Mouse (Mus musculus) liver, embryonic 15.5 days (tissue): ENCODE measurements around the gene Asna1. TPM values are rescaled to one million over a fixed set of nuclear protein-coding genes. Genes with fewer than 3 reads are reported as not detected.

Experiments
- ATAC-seq: fragments of 200-750 bp; cut with Nextera tagmentation; 2 replicates; pipeline ENCODE4 v1.8.0; 2017; ENCODE audit warnings: moderate number of reproducible peaks, mild to moderate bottlenecking, moderate library complexity; ENCODE audit not compliant: insufficient read depth
- H3K27ac ChIP-seq: fragments of 300-500 bp; sonication (generic); replicated peaks from 2 replicates; pipeline ENCODE4 v1.5.1; 2015; ENCODE audit warnings: mild to moderate bottlenecking, inconsistent platforms
- H3K27me3 ChIP-seq: fragments of 300-500 bp; sonication (generic); 2 replicates; pipeline ENCODE4 v1.6.1; 2015; ENCODE audit warnings: mild to moderate bottlenecking, inconsistent platforms
- H3K36me3 ChIP-seq: fragments of 300-500 bp; sonication (generic); replicated peaks from 2 replicates; pipeline ENCODE4 v1.6.1; 2015; ENCODE audit warnings: moderate library complexity, mild to moderate bottlenecking, inconsistent platforms
- H3K4me1 ChIP-seq: fragments of 300-500 bp; sonication (generic); replicated peaks from 2 replicates; pipeline ENCODE4 v1.6.1; 2015; ENCODE audit warnings: inconsistent platforms
- H3K4me2 ChIP-seq: fragments of 300-500 bp; sonication (generic); 2 replicates; pipeline ENCODE4 v1.6.1; 2015; ENCODE audit warnings: moderate library complexity, mild to moderate bottlenecking, inconsistent platforms
- H3K4me3 ChIP-seq: fragments of 300-500 bp; sonication (generic); replicated peaks from 2 replicates; pipeline ENCODE4 v1.5.1; 2015; ENCODE audit warnings: mild to moderate bottlenecking, inconsistent platforms
- H3K9ac ChIP-seq: fragments of 300-500 bp; sonication (generic); 2 replicates; pipeline ENCODE4 v1.6.1; 2015; ENCODE audit warnings: moderate library complexity, mild to moderate bottlenecking, inconsistent platforms
- H3K9me3 ChIP-seq: fragments of 300-500 bp; sonication (generic); replicated peaks from 2 replicates; pipeline ENCODE4 v1.6.1; 2016; ENCODE audit warnings: inconsistent platforms
- WGBS: fragments of 180-500 bp; shearing (Covaris S2); methylation state at CpG from one replicate; pipeline ENCODE4 v1.1.7; 2015; ENCODE audit warnings: mixed read lengths; ENCODE audit not compliant: insufficient replicate concordance; 5-methylcytosine and 5-hydroxymethylcytosine counted together
- polyA plus RNA-seq: library from polyadenylated mRNA; unstranded; fragments of >200 nt; fragmentation: Nextera tagmentation; extraction: Ambion mirVana; gene quantifications from 2 replicates; pipeline ENCODE4 v1.2.1, GENCODE M21; 2015

Asna1 gene
- polyA plus RNA-seq, result 59.7 and 59.9 TPM in 2 replicates

DNA sequence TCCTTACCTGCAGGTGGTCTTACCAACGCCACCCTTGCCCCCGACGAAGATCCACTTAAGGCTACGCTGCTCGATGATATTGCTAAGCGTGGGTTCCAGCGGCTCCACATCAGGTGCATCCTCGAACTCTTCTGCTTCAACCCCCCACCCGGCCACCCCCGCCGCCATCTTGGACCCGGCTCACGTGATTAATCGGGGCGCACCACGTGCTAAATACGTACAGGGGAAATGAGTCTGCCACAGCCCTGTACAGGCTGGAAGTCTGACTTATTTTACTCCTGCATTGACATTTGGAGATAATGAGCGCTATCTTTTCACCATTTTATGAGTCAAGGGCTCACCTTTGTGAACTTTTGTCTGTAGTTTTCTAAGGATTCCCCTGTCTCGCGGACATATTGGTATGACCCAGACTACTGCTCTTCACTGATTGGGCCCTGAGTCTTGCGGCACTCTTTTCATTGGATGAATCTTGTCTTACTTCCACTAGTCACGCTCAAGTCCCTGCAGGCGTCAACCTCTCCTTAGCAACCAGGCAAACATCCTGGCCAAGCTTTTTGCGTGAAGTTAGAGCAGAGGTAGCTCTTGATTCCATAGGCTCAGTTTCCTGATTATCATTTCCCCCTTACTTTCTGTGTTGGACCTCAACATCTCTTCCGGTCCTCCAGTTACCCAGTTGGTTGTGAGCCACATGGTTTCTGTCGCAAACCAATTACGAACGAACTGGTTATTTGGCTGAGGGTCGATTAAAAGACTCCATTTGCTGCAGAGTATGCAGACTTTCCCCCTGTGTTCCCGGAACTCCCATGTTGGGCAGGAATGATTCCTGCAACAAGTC, at the start of gene Asna1:
TSS of gene Asna1 (minus strand) at position 184 of the 835 bp plus-strand sequence.
- Histone ChIP-seq H3K36me3 (peaks cover 58% of the 10 kb centered on the region), H3K4me2 (peak within 1 kb of the TSS; percentile 91), H3K4me1 (peaks cover 52% of the 10 kb centered on the region), H3K9ac (peak within 1 kb of the TSS; percentile 75), H3K4me3 (peak within 1 kb of the TSS; percentile 86), H3K9me3 (no peaks in the 10 kb centered on the region), H3K27me3 (no peaks in the 10 kb centered on the region), H3K27ac (peak within 1 kb of the TSS; percentile 94)
- ATAC-seq, result peak; percentile 79
- WGBS, result 2% methylated on average over 30 of the region's 30 CpGs

DNA sequence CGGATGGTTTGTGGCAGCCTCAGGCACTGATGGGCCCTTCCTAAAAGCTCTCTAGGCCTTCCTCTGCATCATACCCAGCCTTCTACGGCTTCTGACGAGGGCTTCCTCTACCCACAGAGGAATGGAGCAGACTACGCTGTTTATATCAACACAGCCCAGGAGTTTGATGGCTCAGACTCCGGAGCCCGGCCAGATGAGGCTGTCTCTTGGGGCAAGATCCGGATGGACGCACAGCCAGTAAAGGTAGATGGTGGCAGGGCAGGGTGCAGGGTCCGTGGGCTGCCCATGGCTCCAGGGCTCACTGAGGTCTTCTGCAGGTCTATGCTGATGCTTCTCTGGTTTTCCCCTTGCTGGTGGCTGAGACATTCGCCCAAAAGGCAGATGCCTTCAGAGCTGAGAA, 49.5 kb upstream of the Asna1 start:
- no peak overlapping the region for H3K4me3 ChIP-seq
- peaks cover 85% of the 10 kb centered on the region for H3K4me1 ChIP-seq
- H3K4me2 ChIP-seq, result no peak overlapping the region
- H3K27me3 ChIP-seq, result no peaks in the 10 kb centered on the region
- peak overlapping the region; percentile 73; the same call in 1 of the 2 replicates for H3K27ac ChIP-seq
- ATAC-seq, result no peak
- peaks cover 55% of the 10 kb centered on the region for H3K36me3 ChIP-seq
- no peak overlapping the region for H3K9ac ChIP-seq
- 79% methylated on average over 10 of the region's 10 CpGs for WGBS
- no peaks in the 10 kb centered on the region for H3K9me3 ChIP-seq

DNA sequence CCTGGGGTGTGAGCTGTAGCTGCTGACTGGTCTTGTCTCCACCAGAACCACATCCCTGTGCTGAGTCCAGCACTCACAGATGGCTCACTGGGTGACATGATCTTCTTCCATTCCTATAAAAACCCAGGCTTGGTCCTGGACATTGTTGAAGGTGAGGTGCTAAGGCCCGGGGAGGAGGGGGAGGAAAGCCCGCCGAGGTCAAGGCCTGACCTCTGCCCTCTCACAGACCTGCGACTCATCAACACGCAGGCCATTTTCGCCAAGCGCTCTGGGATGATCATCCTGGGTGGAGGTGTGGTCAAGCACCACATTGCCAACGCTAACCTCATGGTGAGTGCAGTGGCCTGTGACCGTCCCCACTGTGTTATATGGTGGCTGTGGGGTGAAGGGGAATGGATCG, 49.1 kb upstream of the Asna1 start:
- Histone ChIP-seq H3K36me3 (peaks cover 55% of the 10 kb centered on the region), H3K27me3 (no peaks in the 10 kb centered on the region), H3K27ac (0 out of 2 replicates have a peak overlapping the region, but pooled peaks have one; percentile 73), H3K4me1 (peaks cover 83% of the 10 kb centered on the region), H3K4me2 (no peak overlapping the region), H3K9ac (no peak overlapping the region), H3K9me3 (no peaks in the 10 kb centered on the region), H3K4me3 (no peak overlapping the region)
- 79% methylated on average over 10 of the region's 10 CpGs for WGBS
- ATAC-seq, result no peak

DNA sequence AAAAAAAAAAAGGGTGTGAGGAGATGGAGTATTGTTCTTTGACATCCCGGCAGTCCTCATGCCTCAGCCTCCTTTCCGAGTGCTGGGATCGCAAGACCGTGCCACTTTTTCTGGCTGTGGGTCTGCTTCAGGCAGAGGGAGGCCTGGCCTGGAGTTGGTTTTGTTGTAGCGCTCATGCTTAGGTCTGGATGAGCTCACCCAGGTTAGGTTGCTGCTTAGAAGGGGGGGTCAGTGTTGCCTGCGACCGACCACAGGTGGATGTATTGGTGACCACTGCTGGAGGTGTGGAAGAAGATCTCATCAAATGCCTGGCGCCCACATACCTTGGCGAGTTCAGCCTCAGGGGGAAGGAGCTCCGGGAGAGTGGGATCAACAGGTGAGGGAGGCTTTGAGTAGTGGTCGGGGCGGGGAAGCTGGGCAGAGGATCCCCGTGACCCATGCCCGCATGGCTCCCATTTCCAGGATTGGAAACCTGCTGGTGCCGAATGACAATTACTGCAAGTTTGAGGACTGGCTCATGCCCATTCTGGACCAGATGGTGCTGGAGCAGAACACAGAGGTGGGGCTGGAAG, 48.0 kb upstream of the Asna1 start:
- Histone ChIP-seq H3K27ac (no peak overlapping the region), H3K36me3 (peaks cover 47% of the 10 kb centered on the region), H3K4me3 (no peak overlapping the region), H3K9ac (no peak overlapping the region), H3K4me2 (peak overlapping the region; percentile 82), H3K27me3 (no peaks in the 10 kb centered on the region), H3K4me1 (peaks cover 74% of the 10 kb centered on the region), H3K9me3 (no peaks in the 10 kb centered on the region)
- ATAC-seq, result no peak
- WGBS, result 84% methylated on average over 15 of the region's 15 CpGs

DNA sequence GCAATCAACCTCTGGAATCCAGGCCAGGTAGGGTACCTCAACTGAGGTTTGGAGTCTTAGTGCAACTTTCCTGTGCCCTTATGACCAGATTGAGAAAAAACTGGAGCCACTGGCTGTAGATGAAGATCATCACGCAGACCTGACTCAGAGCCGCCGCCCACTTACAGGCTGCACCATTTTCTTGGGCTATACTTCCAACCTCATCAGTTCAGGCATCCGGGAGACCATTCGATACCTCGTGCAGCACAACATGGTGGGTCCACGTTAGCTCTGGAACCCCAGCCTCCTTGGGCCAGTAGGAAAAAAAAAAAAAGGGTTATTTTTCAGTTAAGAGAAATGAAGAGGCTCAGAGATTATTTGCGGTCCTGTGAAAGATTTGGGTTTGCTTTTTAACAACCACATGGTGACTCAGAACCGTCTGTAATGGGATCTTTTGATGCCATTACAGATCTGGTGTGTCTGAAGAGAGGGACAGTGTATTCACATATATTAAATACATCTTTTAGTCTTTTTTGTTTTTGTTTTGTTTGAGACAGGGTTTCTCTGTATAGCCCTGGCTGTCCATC, 47.4 kb upstream of the Asna1 start:
- Histone ChIP-seq H3K27me3 (no peaks in the 10 kb centered on the region), H3K9ac (peak overlapping the region; percentile 88), H3K36me3 (peaks cover 42% of the 10 kb centered on the region), H3K4me1 (peaks cover 70% of the 10 kb centered on the region), H3K4me3 (peak overlapping the region; percentile 97), H3K9me3 (no peaks in the 10 kb centered on the region), H3K4me2 (peak overlapping the region; percentile 82), H3K27ac (peak overlapping the region; percentile 94)
- ATAC-seq, result no peak
- 31% methylated on average over 9 of the region's 9 CpGs for WGBS

DNA sequence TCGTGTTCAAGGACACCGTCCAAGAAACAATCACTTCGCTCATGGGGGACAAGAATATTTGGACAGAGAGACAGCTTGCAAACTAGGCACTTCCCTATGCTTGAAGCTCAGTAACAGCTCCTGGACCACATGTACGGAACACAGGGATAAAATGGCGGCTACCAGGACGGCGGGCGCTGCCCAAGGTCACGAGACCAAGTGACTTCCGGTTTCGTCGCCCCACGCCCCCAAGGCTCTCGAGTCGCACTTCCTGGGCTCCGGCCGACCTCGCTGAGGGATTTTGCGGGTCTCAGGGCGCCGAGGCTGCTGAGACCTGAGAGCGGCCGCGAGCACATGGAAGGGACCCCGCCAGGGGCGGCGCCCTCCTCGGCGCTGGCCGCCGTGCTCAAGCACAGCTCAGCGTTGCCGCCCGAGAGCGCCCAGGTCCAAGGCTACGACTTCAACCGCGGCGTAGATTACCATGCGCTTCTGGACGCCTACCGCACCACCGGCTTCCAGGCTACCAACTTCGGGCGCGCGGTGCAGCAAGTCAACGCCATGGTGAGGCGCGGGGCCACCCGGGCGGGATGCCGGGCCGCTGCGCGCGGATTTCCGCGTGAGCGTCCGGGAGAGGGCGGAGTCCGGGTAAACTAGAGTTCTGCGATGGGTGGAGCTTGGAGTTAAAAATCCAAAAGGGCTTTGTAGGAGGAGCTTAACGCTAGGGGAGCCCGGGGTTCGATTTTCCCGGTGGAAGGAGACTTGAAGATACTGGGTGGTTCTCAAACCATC, 46.6 kb upstream of the Asna1 start, which contains the start of gene Dhps:
TSS of gene Dhps (plus strand) at position 244 of the 768 bp plus-strand sequence.
- under 1% methylated on average over 68 of the region's 68 CpGs for WGBS
- no peaks in the 10 kb centered on the region for H3K9me3 ChIP-seq

DNA sequence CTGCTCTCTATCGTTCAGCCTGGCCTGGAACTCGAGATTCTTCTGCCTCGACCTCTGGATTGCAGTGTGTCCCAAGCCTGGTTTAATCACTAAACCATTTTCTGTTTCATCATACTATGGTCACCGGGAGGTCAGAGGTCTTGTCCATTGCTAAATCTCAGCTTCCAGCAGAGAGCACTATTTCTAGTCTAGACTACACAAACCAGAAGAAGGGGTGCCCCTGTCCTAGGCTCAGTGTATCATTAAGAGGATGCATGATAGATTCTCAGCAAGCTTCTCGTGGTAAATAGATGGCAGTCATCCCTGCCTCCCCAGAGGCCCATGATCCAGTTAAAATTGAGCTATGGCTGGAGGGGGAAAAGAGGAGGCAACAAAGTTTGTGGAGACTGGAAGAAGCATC, 46.0 kb upstream of the Asna1 start:
- peak overlapping the region; percentile 88; the same call in 1 of the 2 replicates for H3K9ac ChIP-seq
- 54% methylated on average over 5 of the region's 5 CpGs for WGBS
- peak; percentile 29 for ATAC-seq
- H3K36me3 ChIP-seq, result peaks cover 31% of the 10 kb centered on the region
- no peaks in the 10 kb centered on the region for H3K27me3 ChIP-seq
- peak overlapping the region; percentile 82 for H3K4me2 ChIP-seq
- peak overlapping the region; percentile 97 for H3K4me3 ChIP-seq
- H3K27ac ChIP-seq, result peak overlapping the region; percentile 94
- peaks cover 62% of the 10 kb centered on the region for H3K4me1 ChIP-seq
- no peaks in the 10 kb centered on the region for H3K9me3 ChIP-seq

More for the DNA sequence above, 46.6 kb upstream of the Asna1 start, which contains the start of gene Dhps:
- peak; percentile 81 for ATAC-seq
- peaks cover 37% of the 10 kb centered on the region for H3K36me3 ChIP-seq
- peak within 1 kb of the TSS; percentile 94 for H3K27ac ChIP-seq
- peak within 1 kb of the TSS; percentile 88 for H3K9ac ChIP-seq
- peak within 1 kb of the TSS; percentile 97 for H3K4me3 ChIP-seq
- H3K27me3 ChIP-seq, result no peaks in the 10 kb centered on the region
- peak within 1 kb of the TSS; percentile 82 for H3K4me2 ChIP-seq
- peaks cover 62% of the 10 kb centered on the region for H3K4me1 ChIP-seq

DNA sequence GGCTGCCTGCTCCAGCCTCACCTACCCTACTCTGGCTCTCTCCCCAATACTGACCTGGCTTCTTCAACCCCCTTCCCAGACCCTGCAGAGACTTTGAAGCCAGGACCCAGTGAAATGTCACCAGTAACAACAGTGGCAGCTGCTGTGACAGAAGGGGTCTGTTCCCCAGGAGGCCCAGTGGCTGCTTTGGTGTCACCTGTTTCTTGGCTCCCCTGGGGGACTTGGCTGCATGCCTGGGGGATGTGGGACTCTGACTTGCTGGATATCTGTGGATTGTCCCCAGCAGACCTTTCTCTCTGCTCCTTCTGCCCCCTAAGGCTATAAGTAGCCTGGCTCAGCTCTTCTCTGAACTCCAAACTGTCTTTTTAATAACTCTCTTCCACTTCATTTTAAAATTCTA, 42.9 kb upstream of the Asna1 start, which contains the start of gene Gm5741:
TSS of gene Gm5741 (minus strand) at position 1 of the 400 bp plus-strand sequence.
- H3K9me3 ChIP-seq, result no peaks in the 10 kb centered on the region
- no peak for ATAC-seq
- H3K27me3 ChIP-seq, result no peaks in the 10 kb centered on the region
- 0 out of 2 replicates have a peak, but pooled peaks cover under 1% of the 10 kb centered on the region for H3K36me3 ChIP-seq
- H3K4me3 ChIP-seq, result no peak within 1 kb of the TSS
- peaks cover 49% of the 10 kb centered on the region for H3K4me1 ChIP-seq
- H3K27ac ChIP-seq, result no peak within 1 kb of the TSS
- H3K9ac ChIP-seq, result no peak within 1 kb of the TSS
- no peak within 1 kb of the TSS for H3K4me2 ChIP-seq

DNA sequence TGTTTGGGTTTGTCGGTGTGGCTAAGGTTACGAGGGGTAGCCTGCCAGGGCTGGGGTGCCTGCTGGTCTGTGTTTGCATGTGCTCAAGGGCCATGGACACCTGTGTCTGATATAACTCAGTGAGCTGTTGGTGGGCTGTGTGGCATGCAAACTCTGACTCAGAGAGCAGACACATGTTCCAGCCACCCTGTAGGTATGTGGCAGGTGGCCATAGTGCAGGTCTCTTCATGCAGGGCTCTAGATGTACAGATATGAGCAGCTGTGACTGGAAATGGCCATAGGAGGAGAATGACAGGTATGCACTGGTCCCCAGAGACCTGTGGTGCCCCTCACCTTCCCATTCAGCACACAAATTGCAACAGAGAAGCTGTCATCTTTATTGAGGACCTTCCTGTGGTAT, 42.1 kb upstream of the Asna1 start:
- H3K36me3 ChIP-seq, result no peaks in the 10 kb centered on the region
- no peaks in the 10 kb centered on the region for H3K27me3 ChIP-seq
- 86% methylated on average over 2 of the region's 2 CpGs for WGBS
- no peak overlapping the region for H3K27ac ChIP-seq
- H3K4me2 ChIP-seq, result no peak overlapping the region
- no peak overlapping the region for H3K9ac ChIP-seq
- H3K9me3 ChIP-seq, result no peaks in the 10 kb centered on the region
- peaks cover 41% of the 10 kb centered on the region for H3K4me1 ChIP-seq
- ATAC-seq, result no peak
- no peak overlapping the region for H3K4me3 ChIP-seq

DNA sequence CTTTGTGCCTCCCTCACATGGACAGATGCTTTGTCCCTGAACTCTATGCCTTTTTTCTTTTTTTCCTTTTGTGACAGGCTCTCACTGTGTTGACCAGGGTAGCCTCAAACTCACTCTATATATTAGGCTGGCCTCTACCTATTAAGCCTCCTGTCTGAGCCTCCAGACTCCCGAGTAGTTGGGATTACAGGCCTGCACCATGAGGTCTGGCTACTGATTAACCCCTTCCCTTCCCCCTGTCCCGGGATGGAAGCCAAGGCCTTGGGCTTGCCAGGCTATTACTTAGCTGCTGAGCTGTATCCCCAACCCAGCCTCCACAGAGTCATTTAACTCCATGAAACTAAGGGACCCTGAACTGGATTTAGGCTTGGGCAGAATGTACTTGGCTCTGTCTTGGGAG, 40.1 kb upstream of the Asna1 start:
- no peak overlapping the region for H3K9ac ChIP-seq
- 45% methylated on average over 2 of the region's 2 CpGs for WGBS
- H3K36me3 ChIP-seq, result no peaks in the 10 kb centered on the region
- peak; percentile 47; the same call in 1 of the 2 replicates for ATAC-seq
- H3K27ac ChIP-seq, result peak overlapping the region; percentile 45; the same call in 1 of the 2 replicates
- H3K27me3 ChIP-seq, result no peaks in the 10 kb centered on the region
- H3K4me1 ChIP-seq, result peaks cover 39% of the 10 kb centered on the region
- H3K4me2 ChIP-seq, result no peak overlapping the region
- no peaks in the 10 kb centered on the region for H3K9me3 ChIP-seq
- no peak overlapping the region for H3K4me3 ChIP-seq
